Mouse (Mus musculus): ENCODE measurements around the gene Cntn5.

Cntn5 gene

DNA sequence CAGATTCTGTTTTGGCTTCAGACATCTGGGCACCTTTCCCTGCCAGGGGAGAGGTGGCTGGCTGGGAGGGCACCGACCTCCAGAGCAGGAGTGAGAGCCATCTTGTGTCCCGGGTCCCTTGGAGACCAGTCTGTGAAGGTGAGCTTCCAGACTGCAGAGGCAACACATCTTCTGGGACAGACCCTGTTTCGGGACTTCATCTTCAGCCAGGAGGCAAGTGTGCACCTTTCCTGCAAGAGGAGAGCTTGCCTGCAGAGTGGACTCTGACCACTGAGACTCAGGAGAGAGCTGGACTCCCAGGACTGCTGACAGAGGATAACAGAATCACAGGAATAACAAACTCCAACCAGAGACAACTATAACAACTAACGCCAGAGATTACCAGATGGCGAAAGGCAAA, 1195.9 kb downstream of the Cntn5 start:
- Histone ChIP-seq H3K4me1 (replicated peaks; ENCODE audit: low read depth, low read length) (no peaks in the 10 kb centered on the region), H3K36me3 (ENCODE audit: insufficient read depth, low read length) (no peaks in the 10 kb centered on the region), H3K9me3 (ENCODE audit: low read length) (no peaks in the 10 kb centered on the region), H3K27me3 (ENCODE audit: insufficient read depth, low read length) (no peaks in the 10 kb centered on the region), H3K4me3 (replicated peaks; ENCODE audit: low read length) (no peak overlapping the region)
- no peak for TF ChIP-seq NANOG (IDR thresholded peaks at IDR 0.05; ENCODE audit: borderline replicate concordance, low read length)

DNA sequence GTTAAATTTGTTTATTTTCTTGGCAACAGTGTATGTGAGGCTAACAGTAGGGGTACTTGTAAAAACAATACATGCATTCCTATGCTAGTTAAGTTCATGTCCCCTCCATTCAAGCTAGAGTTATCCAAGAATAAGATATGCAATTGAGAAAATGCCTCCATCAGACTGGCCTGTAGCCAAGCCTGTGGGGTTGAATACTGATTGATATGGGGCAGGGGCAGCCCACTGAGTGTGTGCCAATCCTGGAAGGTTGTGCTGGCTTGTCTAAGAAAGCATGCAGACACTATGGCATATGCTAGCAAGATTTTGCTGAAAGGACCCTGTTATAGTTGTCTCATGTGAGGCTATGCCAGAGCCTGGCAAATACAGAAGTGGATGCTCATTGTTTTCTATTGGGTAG, 1196.8 kb downstream of the Cntn5 start:
- no peak overlapping the region for H3K4me3 ChIP-seq (replicated peaks; ENCODE audit: low read length)
- H3K4me1 ChIP-seq (replicated peaks; ENCODE audit: low read depth, low read length), result no peaks in the 10 kb centered on the region
- no peaks in the 10 kb centered on the region for H3K9me3 ChIP-seq (ENCODE audit: low read length)
- no peaks in the 10 kb centered on the region for H3K36me3 ChIP-seq (ENCODE audit: insufficient read depth, low read length)
- H3K27me3 ChIP-seq (ENCODE audit: insufficient read depth, low read length), result no peaks in the 10 kb centered on the region
- TF ChIP-seq POU5F1 (IDR thresholded peaks at IDR 0.05; ENCODE audit: borderline replicate concordance, low read length) (no peak), NANOG (IDR thresholded peaks at IDR 0.05; ENCODE audit: borderline replicate concordance, low read length) (no peak), CTCF (conservative IDR thresholded peaks at IDR 0.05; ENCODE audit: low read length) (no peak)

DNA sequence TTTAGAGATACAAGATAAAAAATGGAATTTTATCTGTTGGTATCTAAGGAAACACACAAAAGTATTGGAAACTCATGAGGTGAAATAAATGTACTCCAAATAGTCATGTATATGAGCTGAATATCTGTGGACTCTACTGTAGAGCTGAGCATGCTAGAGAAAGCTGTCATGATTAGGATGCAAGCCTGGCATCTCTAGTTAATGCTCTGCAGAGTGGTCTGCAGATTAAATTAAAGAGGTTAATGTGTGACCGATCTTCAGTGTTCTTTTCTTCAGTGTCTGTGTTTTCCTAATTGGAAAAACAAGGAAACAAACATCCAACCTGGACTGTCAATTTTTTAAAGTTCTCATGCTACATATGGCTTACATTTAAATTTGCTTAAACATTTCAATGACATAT, 1199.4 kb downstream of the Cntn5 start:
- Histone ChIP-seq H3K4me3 (replicated peaks; ENCODE audit: low read length) (no peak overlapping the region), H3K36me3 (ENCODE audit: insufficient read depth, low read length) (no peaks in the 10 kb centered on the region), H3K9me3 (ENCODE audit: low read length) (no peaks in the 10 kb centered on the region), H3K4me1 (replicated peaks; ENCODE audit: low read depth, low read length) (no peaks in the 10 kb centered on the region), H3K27me3 (ENCODE audit: insufficient read depth, low read length) (no peaks in the 10 kb centered on the region)
- TF ChIP-seq POU5F1 (IDR thresholded peaks at IDR 0.05; ENCODE audit: borderline replicate concordance, low read length) (no peak), CTCF (conservative IDR thresholded peaks at IDR 0.05; ENCODE audit: low read length) (no peak), NANOG (IDR thresholded peaks at IDR 0.05; ENCODE audit: borderline replicate concordance, low read length) (no peak)

DNA sequence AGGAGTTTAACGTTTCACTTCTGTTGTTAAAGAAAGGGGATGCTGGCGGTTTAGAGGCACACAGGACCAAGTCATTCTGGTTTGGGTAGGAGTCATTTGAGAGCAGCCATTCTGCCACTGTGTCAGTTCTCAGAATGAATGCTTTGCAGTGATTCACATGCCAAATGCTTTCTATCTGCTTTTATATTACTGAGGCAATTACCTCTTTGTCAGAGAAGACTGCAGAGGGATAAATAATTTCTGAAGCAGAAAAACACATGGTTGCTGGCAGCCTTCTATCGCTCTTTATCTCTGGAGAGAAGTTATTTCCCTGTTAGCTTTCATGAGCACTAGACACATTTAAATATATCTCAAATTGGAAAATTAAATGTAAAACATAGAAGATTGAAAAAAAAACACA, 1207.9 kb downstream of the Cntn5 start:
- no peak for TF ChIP-seq CTCF (conservative IDR thresholded peaks at IDR 0.05; ENCODE audit: low read length)
- no peak for TF ChIP-seq POU5F1 (IDR thresholded peaks at IDR 0.05; ENCODE audit: borderline replicate concordance, low read length)
- TF ChIP-seq NANOG (IDR thresholded peaks at IDR 0.05; ENCODE audit: borderline replicate concordance, low read length), result no peak
- H3K4me3 ChIP-seq (replicated peaks; ENCODE audit: low read length), result no peak overlapping the region
- no peaks in the 10 kb centered on the region for H3K9me3 ChIP-seq (ENCODE audit: low read length)

DNA sequence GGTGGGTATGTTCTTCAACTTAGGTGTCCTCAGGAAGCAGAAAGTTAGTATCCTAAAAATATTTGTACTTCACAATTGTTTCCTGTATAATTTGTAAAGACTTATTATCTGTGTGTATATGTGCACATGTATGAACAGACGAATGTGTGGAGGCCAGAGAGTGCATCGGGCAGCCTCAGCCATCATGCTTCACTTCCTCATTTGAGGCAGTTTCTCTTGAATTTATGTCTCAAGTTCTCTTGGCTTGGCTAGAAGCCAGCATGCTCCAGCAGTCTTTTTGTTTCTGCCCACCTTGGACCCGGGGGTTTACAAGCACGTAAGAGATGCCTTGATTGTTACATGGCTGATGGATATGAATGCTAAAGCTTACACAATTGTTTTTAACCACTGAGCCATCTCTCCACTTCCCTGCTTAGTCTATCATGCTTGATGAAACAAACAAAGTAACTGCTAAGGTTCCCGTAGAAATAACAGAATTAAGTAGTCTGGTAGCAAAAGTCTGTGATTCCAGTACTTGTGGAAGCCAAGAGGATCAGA, 1222.2 kb downstream of the Cntn5 start:
- Histone ChIP-seq H3K9me3 (ENCODE audit: low read length) (no peaks in the 10 kb centered on the region), H3K36me3 (ENCODE audit: insufficient read depth, low read length) (no peaks in the 10 kb centered on the region), H3K4me1 (replicated peaks; ENCODE audit: low read depth, low read length) (no peaks in the 10 kb centered on the region), H3K27me3 (ENCODE audit: insufficient read depth, low read length) (no peaks in the 10 kb centered on the region), H3K4me3 (replicated peaks; ENCODE audit: low read length) (no peak overlapping the region)
- TF ChIP-seq CTCF (conservative IDR thresholded peaks at IDR 0.05; ENCODE audit: low read length) (no peak), NANOG (IDR thresholded peaks at IDR 0.05; ENCODE audit: borderline replicate concordance, low read length) (no peak), POU5F1 (IDR thresholded peaks at IDR 0.05; ENCODE audit: borderline replicate concordance, low read length) (no peak)

More for the DNA sequence above, 1207.9 kb downstream of the Cntn5 start:
- Histone ChIP-seq H3K4me1 (replicated peaks; ENCODE audit: low read depth, low read length) (no peaks in the 10 kb centered on the region), H3K27me3 (ENCODE audit: insufficient read depth, low read length) (no peaks in the 10 kb centered on the region), H3K36me3 (ENCODE audit: insufficient read depth, low read length) (no peaks in the 10 kb centered on the region)

DNA sequence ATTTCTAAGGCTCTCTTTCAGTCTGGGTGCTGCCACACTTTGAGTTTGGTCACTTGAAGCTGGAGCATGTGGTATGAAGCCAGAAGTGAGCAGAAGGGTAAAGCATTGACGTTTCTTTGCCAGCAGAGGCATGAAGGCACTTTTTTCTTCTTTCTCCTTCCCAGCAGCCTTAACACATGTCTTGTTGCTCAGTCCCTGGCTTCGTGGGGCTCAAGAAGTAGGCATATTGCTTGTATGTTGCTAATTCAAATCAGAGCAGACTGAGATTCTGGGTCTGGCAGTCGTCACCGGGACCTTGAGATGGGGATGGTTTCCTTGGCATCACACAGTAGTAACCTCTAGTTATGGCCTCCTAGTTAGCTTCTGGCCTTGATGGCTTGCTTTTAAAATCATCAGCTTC, 1228.5 kb downstream of the Cntn5 start:
- H3K27me3 ChIP-seq (ENCODE audit: insufficient read depth, low read length), result peaks cover 13% of the 10 kb centered on the region
- no peak overlapping the region for H3K4me3 ChIP-seq (replicated peaks; ENCODE audit: low read length)
- H3K36me3 ChIP-seq (ENCODE audit: insufficient read depth, low read length), result no peaks in the 10 kb centered on the region
- peaks cover 8% of the 10 kb centered on the region; the same call in 1 of the 2 replicates for H3K4me1 ChIP-seq (replicated peaks; ENCODE audit: low read depth, low read length)
- no peaks in the 10 kb centered on the region for H3K9me3 ChIP-seq (ENCODE audit: low read length)
- TF ChIP-seq CTCF (conservative IDR thresholded peaks at IDR 0.05; ENCODE audit: low read length), result no peak
- TF ChIP-seq NANOG (IDR thresholded peaks at IDR 0.05; ENCODE audit: borderline replicate concordance, low read length), result no peak
- TF ChIP-seq POU5F1 (IDR thresholded peaks at IDR 0.05; ENCODE audit: borderline replicate concordance, low read length), result no peak

DNA sequence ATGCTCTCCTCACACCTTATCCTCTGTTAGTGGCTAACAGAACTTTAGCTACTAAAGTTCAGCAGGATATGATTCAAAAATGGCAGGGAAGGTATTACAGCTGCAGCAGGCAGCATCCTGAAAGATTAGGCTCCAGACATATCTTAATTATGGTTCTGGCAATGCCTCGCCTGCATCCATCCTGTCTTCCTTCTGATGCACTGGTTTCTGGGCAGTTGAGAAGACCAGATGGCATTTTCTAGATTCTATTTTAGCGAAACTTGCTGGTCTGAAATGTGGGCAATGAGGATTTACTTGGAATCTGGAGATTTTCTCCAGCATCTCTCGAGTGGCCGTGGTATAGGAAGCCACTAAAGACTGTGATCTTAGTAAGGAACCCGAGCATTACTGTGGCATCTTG, 1230.0 kb downstream of the Cntn5 start:
- no peak overlapping the region for H3K4me3 ChIP-seq (replicated peaks; ENCODE audit: low read length)
- no peaks in the 10 kb centered on the region for H3K9me3 ChIP-seq (ENCODE audit: low read length)
- peaks cover 13% of the 10 kb centered on the region for H3K27me3 ChIP-seq (ENCODE audit: insufficient read depth, low read length)
- no peaks in the 10 kb centered on the region for H3K36me3 ChIP-seq (ENCODE audit: insufficient read depth, low read length)
- peaks cover 8% of the 10 kb centered on the region; the same call in 1 of the 2 replicates for H3K4me1 ChIP-seq (replicated peaks; ENCODE audit: low read depth, low read length)
- no peak for TF ChIP-seq POU5F1 (IDR thresholded peaks at IDR 0.05; ENCODE audit: borderline replicate concordance, low read length)
- TF ChIP-seq CTCF (conservative IDR thresholded peaks at IDR 0.05; ENCODE audit: low read length), result no peak
- TF ChIP-seq NANOG (IDR thresholded peaks at IDR 0.05; ENCODE audit: borderline replicate concordance, low read length), result no peak

DNA sequence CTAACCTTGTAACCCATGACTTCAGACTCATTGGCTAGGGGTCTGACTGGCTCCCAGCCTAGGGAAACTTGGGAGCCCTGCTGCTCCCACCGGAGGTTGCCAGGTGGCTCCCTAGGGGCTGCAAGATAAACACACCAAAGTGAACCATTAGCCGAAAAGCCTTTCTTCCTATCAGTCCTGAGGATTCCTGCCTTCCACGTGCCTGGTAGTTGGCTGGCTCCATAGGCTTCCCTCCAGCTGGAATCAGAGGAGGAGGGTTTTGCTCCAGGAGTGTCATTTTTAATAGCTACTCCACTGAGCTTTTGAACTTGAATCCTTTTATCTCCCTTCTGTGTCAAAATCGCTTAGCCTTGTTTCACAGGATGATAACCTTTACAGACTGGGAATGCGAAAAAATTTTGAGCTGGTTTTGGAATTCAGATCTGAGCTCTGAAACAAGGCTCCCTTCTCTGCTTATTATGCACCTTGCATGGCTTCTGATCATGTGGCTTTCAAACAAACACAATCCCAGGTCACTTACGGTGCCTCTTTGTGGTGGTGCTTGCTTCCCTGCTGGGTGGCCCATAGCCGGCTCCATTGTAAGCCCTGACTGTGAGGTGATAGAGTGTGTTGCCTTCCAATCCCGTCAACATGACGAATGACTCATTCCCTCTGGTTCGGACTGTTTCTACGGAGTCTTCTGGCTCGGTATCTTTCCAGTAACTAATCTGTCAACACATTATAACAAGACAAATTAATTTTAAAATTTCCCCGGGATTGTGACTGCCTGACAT, 1231.1 kb downstream of the Cntn5 start:
- peaks cover 13% of the 10 kb centered on the region for H3K27me3 ChIP-seq (ENCODE audit: insufficient read depth, low read length)
- H3K4me1 ChIP-seq (replicated peaks; ENCODE audit: low read depth, low read length), result peaks cover 8% of the 10 kb centered on the region; the same call in 1 of the 2 replicates
- no peak for TF ChIP-seq CTCF (conservative IDR thresholded peaks at IDR 0.05; ENCODE audit: low read length)
- TF ChIP-seq POU5F1 (IDR thresholded peaks at IDR 0.05; ENCODE audit: borderline replicate concordance, low read length), result no peak
- TF ChIP-seq NANOG (IDR thresholded peaks at IDR 0.05; ENCODE audit: borderline replicate concordance, low read length), result peak; percentile 9; the same call in 1 of the 2 replicates
- H3K4me3 ChIP-seq (replicated peaks; ENCODE audit: low read length), result no peak overlapping the region
- no peaks in the 10 kb centered on the region for H3K36me3 ChIP-seq (ENCODE audit: insufficient read depth, low read length)
- H3K9me3 ChIP-seq (ENCODE audit: low read length), result no peaks in the 10 kb centered on the region
